Mouse (Mus musculus) T-cell, adult 66 days (primary cell): ENCODE results near the gene Cyp3a44. TPM values are rescaled to one million over a fixed set of nuclear protein-coding genes. Genes with fewer than 3 reads are reported as not detected.

Experiments used
- total RNA-seq, 2 experiments: library from RNA; stranded (reverse); gene quantifications; 3 replicates in 1 of 2; 4 replicates in 1 of 2; pipeline ENCODE4 v1.2.4; 2023

Cyp3a44 gene
- not detected for total RNA-seq

DNA sequence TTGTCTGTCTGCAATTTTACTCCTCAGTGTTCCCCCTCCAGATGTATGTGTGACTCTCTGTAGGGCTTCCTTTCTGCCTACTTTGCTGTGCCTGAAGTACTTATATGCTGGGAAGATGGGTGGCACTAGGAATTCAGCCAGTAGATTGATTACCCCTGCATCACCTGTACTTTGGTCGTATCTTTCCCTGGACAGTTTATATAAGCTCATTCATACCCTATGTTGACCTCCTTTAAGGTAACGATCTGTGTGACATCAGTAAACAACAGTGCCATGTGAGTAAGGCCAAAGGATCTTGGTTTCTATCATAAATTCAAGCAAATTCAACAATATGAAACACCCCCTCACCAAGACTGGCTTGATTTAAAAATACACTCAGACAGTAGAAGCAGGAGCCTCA is at the start of gene Cyp3a44:
Gene Cyp3a44 (minus strand): TSS at position 79 of the 400 bp plus-strand sequence.

Other genes with a start within 250 kb of the Cyp3a44 start
- gene Cyp3a41b, start 221.1 kb downstream of the Cyp3a44 start, total RNA-seq = not detected
- gene Cyp3a41a, start 85.7 kb downstream of the Cyp3a44 start, total RNA-seq = not detected
- not detected for gene Cyp3a11, start 74.1 kb upstream of the Cyp3a44 start, total RNA-seq
- not detected for gene Cyp3a25, start 203.7 kb upstream of the Cyp3a44 start, total RNA-seq